Mouse (Mus musculus): ENCODE data around the gene Aadacl3.

DNA sequence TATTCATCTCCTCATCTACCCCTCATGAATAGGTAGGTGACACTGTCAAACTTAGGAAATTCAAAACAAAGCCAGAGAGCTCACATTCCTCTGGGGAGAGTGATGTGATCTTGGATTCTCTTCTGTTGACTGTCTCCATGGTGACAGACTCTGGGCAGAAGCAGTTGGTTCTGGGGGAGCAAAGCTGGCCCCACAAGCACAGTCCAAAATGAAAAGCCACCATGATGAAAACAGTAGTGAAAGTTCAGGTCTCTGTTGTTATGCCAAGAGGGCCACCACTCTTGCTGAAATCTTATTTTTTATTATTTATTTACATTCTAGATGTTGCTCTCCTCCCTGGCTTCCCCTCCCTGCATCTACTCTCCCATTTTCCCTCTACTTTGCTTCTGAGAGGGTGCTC, 24.9 kb downstream of the Aadacl3 start, which contains the start of gene 1700012P22Rik:
- TF ChIP-seq POLR2A (IDR thresholded peaks at IDR 0.05; ENCODE audit: control insufficient read depth, extremely low read depth, insufficient read depth, low read length, poor library complexity) (no peak), CTCF (IDR thresholded peaks at IDR 0.05; ENCODE audit: borderline replicate concordance, control insufficient read depth, extremely low read depth, insufficient read depth, low read length, poor library complexity) (no peak)

Measured in thymus, adult 2 months (tissue).